Mouse (Mus musculus): Measurements from ENCODE around the gene Ddah1. TPM values are rescaled to one million over a fixed set of nuclear protein-coding genes. Genes with fewer than 3 reads are reported as not detected.
A peak's percentile ranks its signal among the peaks of the same experiment; 100 is the strongest.
"Not testable (repeated sequence)": the region's sequence is repeated elsewhere in the genome, so short reads cannot be mapped to it uniquely, and the experiment has no call there.

The Ddah1 gene
- total RNA-seq, 2 experiments from 2014 or later, result 15.5 to 15.9 TPM

GRCm38 (mm10) chr3:145864713-145865233 is 106.3 kb downstream of the Ddah1 start:
- peak; percentile 51 for DNase-seq

GRCm38 (mm10) chr3:145872680-145873079 is 114.2 kb downstream of the Ddah1 start:
- no peak for DNase-seq

GRCm38 (mm10) chr3:145873271-145873670 is 114.8 kb downstream of the Ddah1 start:
- no peak for DNase-seq

- peak; percentile 65 for DNase-seq
These were observed 115.7 kb downstream of the Ddah1 start for GRCm38 (mm10) chr3:145874126-145874525.

GRCm38 (mm10) chr3:145876120-145876519 is 117.6 kb downstream of the Ddah1 start:
- DNase-seq, result no peak

GRCm38 (mm10) chr3:145878867-145879266 is 120.4 kb downstream of the Ddah1 start:
- not testable (repeated sequence) for DNase-seq

GRCm38 (mm10) chr3:145880335-145880734 is 121.9 kb downstream of the Ddah1 start:
- DNase-seq, result no peak

GRCm38 (mm10) chr3:145882076-145882874 is 123.8 kb downstream of the Ddah1 start:
- no peak for DNase-seq

GRCm38 (mm10) chr3:145883233-145883632 is 124.8 kb downstream of the Ddah1 start:
- DNase-seq, result no peak

- DNase-seq, result peak; percentile 52
These were observed 126.9 kb downstream of the Ddah1 start for GRCm38 (mm10) chr3:145885376-145885775.

GRCm38 (mm10) chr3:145885851-145886464 is 127.5 kb downstream of the Ddah1 start:
- DNase-seq, result peak; percentile 56

GRCm38 (mm10) chr3:145887430-145887971 is 129.0 kb downstream of the Ddah1 start:
- no peak for DNase-seq

- no peak for DNase-seq
These were observed 132.1 kb downstream of the Ddah1 start for GRCm38 (mm10) chr3:145890346-145891132.

- no peak for DNase-seq
These were observed 134.0 kb downstream of the Ddah1 start for GRCm38 (mm10) chr3:145892451-145892850.

GRCm38 (mm10) chr3:145894131-145894530 is 135.7 kb downstream of the Ddah1 start:
- DNase-seq, result no peak

GRCm38 (mm10) chr3:145897749-145898148 is 139.3 kb downstream of the Ddah1 start:
- peak; percentile 81 for DNase-seq

GRCm38 (mm10) chr3:145899832-145900231 is 141.4 kb downstream of the Ddah1 start:
- peak; percentile 46 for DNase-seq

GRCm38 (mm10) chr3:145903530-145903929 is 145.1 kb downstream of the Ddah1 start:
- no peak for DNase-seq

GRCm38 (mm10) chr3:145904850-145905776 is 146.6 kb downstream of the Ddah1 start:
- DNase-seq, result peak; percentile 86

- no peak for DNase-seq
These were observed 148.1 kb downstream of the Ddah1 start for GRCm38 (mm10) chr3:145906582-145906981.

- no peak for DNase-seq
These were observed 154.0 kb downstream of the Ddah1 start for GRCm38 (mm10) chr3:145912512-145912911.
